Mouse (Mus musculus): ENCODE measurements around the gene Mypn. TPM values are rescaled to one million over a fixed set of nuclear protein-coding genes. Genes with fewer than 3 reads are reported as not detected.
A peak's percentile ranks its signal among the peaks of the same experiment; 100 is the strongest.

Gene Mypn
- polyA plus RNA-seq, 1 experiment from 2014 or later = not detected

GRCm38 (mm10) chr10:63089103-63089757, 114.5 kb downstream of the Mypn start:
- peak overlapping the region; percentile 41 for H3K27ac ChIP-seq (replicated peaks)
- DNase-seq (ENCODE audit: low spot score) = peak; percentile 21

DNA sequence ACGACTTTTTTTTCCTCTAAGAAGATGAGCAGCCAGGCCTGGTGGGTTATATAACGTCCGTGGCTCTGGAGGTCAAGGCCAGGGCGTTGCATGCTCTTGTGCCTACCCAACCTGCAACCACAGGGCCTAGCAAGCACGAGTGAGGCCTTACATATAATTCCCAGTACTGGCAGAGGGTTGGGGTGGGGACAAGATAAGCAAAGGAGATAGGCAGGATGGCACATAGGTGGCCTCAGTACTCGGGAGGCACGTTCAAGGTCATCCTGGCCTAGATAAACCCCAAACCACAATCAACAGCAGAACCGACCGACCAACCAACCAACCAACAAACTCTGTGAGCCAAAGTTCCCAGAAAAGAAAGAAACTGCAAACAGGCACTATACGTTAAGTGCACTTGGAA, 117.4 kb downstream of the Mypn start:
- Histone ChIP-seq H3K4me1 (peaks cover 20% of the 10 kb centered on the region), H3K36me3 (replicated peaks) (no peaks in the 10 kb centered on the region), H3K4me3 (no peak overlapping the region), H3K9me3 (no peaks in the 10 kb centered on the region), H3K27ac (replicated peaks) (no peak overlapping the region), H3K27me3 (replicated peaks; ENCODE audit: low read depth, poor library complexity, severe bottlenecking) (peaks cover 26% of the 10 kb centered on the region)
- 85% methylated on average over 10 of the region's 10 CpGs for WGBS
- DNase-seq (ENCODE audit: low spot score) = no peak

More at GRCm38 (mm10) chr10:63089103-63089757, 114.5 kb downstream of the Mypn start:
- H3K4me1 ChIP-seq = peaks cover 15% of the 10 kb centered on the region
- H3K36me3 ChIP-seq (replicated peaks) = no peaks in the 10 kb centered on the region
- H3K27me3 ChIP-seq (replicated peaks; ENCODE audit: low read depth, poor library complexity, severe bottlenecking) = peaks cover 26% of the 10 kb centered on the region
- WGBS = 29% methylated on average over 8 of the region's 8 CpGs
- H3K4me3 ChIP-seq = peak overlapping the region; percentile 55
- no peaks in the 10 kb centered on the region for H3K9me3 ChIP-seq

DNA sequence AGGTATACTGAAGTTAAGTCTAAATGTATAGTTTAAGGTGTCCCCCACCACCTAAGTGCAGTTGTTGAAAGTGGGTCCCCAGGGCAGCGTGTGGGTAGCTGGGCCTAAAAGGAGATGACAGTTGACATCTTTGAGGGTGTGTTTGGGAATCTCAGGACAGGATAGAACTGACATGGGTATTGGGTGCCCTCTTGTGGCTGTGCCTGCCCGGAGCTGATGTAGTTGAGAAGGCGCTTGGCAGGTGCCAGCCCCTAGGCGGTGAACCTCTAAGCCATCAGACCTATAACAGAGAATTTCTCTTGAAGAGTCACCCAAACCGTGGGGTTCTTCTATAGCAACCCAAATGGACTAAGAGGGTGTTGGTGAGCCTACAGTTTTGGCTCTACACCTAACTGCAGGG, 137.8 kb downstream of the Mypn start:
- no peak overlapping the region for H3K27ac ChIP-seq (replicated peaks)
- DNase-seq (ENCODE audit: low spot score) = peak; percentile 83
- no peak overlapping the region for H3K4me3 ChIP-seq
- WGBS = 10% methylated on average over 5 of the region's 5 CpGs
- H3K36me3 ChIP-seq (replicated peaks) = no peaks in the 10 kb centered on the region
- no peaks in the 10 kb centered on the region for H3K27me3 ChIP-seq (replicated peaks; ENCODE audit: low read depth, poor library complexity, severe bottlenecking)
- 0 out of 2 replicates have a peak, but pooled peaks cover 2% of the 10 kb centered on the region for H3K4me1 ChIP-seq
- H3K9me3 ChIP-seq = no peaks in the 10 kb centered on the region

Other genes starting within 250 kb of the Mypn start
- gene Rufy2, start 223.7 kb downstream of the Mypn start, polyA plus RNA-seq (2016; fragmentation: Nextera tagmentation; extraction: Ambion mirVana) = 25.0 and 25.4 TPM in 2 replicates
- gene Hnrnph3, start 179.7 kb downstream of the Mypn start, polyA plus RNA-seq (2016; fragmentation: Nextera tagmentation; extraction: Ambion mirVana) = 179 and 180 TPM in 2 replicates
- 0.75 and 1.1 TPM in 2 replicates for gene Pbld2, start 179.6 kb downstream of the Mypn start, polyA plus RNA-seq (2016; fragmentation: Nextera tagmentation; extraction: Ambion mirVana)
- gene Pbld1, start 143.8 kb downstream of the Mypn start, polyA plus RNA-seq (2016; fragmentation: Nextera tagmentation; extraction: Ambion mirVana) = 2.0 and 2.3 TPM in 2 replicates
- gene Atoh7, start 104.3 kb downstream of the Mypn start, polyA plus RNA-seq (2016; fragmentation: Nextera tagmentation; extraction: Ambion mirVana) = 0.26 and 0.29 TPM in 2 replicates
- 46.1 and 50.5 TPM in 2 replicates for gene Herc4, start 39.9 kb upstream of the Mypn start, polyA plus RNA-seq (2016; fragmentation: Nextera tagmentation; extraction: Ambion mirVana)
- gene Sirt1, start 177.8 kb upstream of the Mypn start, polyA plus RNA-seq (2016; fragmentation: Nextera tagmentation; extraction: Ambion mirVana) = 6.3 and 6.4 TPM in 2 replicates
- 8.7 and 9.4 TPM in 2 replicates for gene Dnajc12, start 178.5 kb upstream of the Mypn start, polyA plus RNA-seq (2016; fragmentation: Nextera tagmentation; extraction: Ambion mirVana)
- not detected in 2 replicates for gene Gm7075, start 217.8 kb upstream of the Mypn start, polyA plus RNA-seq (2016; fragmentation: Nextera tagmentation; extraction: Ambion mirVana)
- gene Ctnna3, start 226.1 kb upstream of the Mypn start, polyA plus RNA-seq (2016; fragmentation: Nextera tagmentation; extraction: Ambion mirVana) = 0.10 and 0.22 TPM in 2 replicates

Data from embryonic facial prominence, embryonic 10.5 days (tissue).